Mouse (Mus musculus): Measurements from ENCODE around the gene Mapre1.
A peak's percentile ranks its signal among the peaks of the same experiment; 100 is the strongest.
"Not testable (repeated sequence)": the region's sequence is repeated elsewhere in the genome, so short reads cannot be mapped to it uniquely, and the experiment has no call there.

Mapre1 gene

GRCm38 (mm10) chr2:153740500-153741436, at the start of gene Mapre1:
Gene Mapre1, plus strand, starts transcription at chr2:153741274.
- peak; percentile 100 for DNase-seq (ENCODE audit: extremely low spot score, low spot score)

- DNase-seq (ENCODE audit: extremely low spot score, low spot score): not testable (repeated sequence)
Measured at GRCm38 (mm10) chr2:153693413-153693812, 47.7 kb upstream of the Mapre1 start.

DNA sequence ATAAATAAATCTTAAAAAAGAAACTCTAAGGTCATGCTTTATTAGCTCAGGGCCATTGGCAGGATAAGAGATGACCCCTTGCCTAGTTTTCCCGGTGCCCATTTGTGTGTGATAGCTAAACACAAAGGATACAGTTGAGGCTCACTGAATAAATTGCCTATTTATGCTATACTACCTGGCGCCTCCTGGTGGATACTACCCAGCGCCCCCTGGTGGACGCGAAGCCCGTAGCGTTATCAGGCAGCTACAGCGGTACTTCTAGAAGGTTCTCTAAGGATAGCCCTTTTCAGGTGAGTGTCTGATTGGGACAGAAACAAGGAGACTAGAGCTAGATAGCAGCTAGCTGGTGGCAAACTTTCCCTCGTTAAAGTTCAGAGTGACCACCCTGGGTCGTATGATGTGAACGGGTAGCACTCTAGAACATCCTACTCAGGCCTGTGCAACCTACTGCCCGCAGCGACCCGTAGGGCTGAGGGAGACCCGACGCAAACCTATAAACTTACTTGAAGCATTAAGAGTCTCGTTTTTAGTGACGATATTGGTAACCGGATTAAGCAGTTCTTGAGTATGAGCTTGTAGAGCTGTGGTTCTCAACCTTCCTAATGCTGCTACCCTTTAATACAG, 46.5 kb upstream of the Mapre1 start:
- DNase-seq (ENCODE audit: extremely low spot score, low spot score): peak; percentile 51

DNA sequence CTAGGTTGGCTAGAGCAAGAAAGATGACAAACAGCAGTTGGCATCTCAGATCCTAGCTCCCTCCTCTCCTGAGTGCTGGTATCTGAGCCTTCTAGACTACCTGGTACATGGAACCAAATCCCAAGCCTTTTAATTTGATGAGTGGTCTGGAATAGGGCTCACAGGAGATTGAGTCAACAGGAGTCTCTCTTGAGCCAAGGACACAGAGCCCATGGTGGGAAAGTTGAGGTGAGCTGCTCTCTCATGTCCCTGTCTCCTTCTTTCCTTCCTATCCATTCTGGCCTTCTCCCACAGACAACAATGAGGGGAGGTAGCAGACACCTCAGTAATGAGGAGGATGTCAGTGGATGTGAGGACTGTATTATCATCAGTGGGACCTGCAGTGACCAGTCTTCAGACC, 44.7 kb upstream of the Mapre1 start, which contains the start of gene Dnmt3c:
Gene Dnmt3c, plus strand, starts transcription at position 301 of the 400 bp plus-strand sequence.
- no peak for DNase-seq (ENCODE audit: extremely low spot score, low spot score)

DNA sequence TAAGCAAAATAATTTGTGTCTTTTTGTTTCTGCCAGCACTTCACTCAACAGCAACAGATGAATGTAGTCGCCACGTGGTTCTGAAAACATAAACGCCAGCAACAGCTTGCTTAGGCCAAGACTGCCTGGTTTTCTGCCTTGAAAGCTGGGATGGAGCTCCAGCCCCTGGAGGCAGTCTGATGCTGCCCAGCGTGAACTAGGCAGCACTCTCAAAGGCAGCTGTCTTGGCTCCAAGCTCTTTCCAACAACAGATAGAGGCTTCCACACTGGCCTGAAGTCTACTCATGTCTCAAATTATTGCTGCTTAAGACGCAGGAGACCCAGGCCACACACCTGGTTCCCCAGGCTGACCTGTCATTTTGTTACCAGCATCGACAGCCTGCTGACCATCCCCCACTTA, 37.7 kb upstream of the Mapre1 start:
- no peak for DNase-seq (ENCODE audit: extremely low spot score, low spot score)

DNA sequence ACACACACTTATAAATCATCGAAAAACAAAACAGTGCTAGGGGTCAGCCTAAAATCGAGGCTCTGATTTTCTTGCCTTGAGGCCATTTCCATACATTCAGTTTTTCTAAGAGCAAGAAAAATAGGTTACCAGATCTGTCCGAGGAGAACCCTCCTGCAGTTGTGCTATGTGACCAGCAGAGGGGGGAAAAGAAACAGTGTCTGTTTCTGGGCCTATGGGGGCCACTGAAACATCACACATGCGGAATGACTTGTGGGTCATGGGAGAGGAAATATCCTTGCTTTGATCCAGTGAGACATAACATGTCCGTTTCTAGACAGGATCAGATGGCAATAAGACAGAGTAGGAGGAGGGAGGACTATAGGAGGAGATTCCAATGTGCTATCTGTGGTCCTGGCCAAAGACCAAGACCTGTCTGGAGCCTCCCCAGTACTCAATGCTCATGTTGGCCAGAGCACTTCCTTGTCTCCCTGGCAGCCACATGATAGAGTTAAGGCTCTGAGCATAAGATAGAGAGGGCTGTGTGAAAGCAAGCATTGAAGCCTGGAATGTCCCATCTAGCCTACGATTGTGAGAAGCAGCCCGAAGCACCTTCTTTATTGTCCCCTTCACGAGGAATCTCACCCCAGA, 30.3 kb upstream of the Mapre1 start:
- peak; percentile 33 for DNase-seq (ENCODE audit: extremely low spot score, low spot score)

- DNase-seq (ENCODE audit: extremely low spot score, low spot score): no peak
Measured at GRCm38 (mm10) chr2:153712646-153713091, 28.4 kb upstream of the Mapre1 start.

DNA sequence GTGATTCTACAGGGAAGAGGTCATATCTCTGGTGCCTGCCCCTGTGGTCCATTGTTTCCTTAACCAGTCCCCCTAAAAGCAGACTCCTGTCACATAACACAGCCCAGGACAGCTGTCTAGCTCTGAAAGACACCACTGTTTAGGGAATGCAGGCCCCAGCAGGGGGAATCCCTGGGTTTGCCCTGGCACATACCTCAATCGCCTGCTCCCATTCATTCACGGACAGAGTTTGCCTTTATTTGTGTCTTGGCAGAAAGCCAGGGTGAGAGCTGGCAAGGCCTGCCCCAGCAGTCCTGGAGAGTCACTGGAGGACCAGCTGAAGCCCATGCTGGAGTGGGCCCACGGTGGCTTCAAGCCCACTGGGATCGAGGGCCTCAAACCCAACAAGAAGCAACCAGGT, 27.8 kb upstream of the Mapre1 start:
- DNase-seq (ENCODE audit: extremely low spot score, low spot score): no peak

DNA sequence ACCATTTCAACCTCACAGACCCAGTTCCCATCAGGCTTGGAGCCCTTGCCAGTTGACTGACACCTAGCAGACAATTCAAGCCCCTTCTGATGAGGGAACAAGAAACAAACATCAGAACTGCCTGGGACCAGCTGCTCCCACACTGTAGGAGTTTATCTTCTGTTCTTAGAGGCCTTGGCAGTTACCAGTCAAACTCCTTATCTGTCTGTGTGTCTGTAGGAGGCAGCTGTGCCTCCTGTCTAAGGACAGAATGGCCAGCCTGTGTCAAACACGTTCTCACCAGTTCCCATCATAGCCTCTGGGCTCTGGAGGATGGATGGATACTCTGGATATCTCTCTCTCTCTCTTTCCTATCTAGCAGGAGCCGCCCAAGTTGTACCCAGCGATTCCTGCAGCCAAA, 23.2 kb upstream of the Mapre1 start:
- DNase-seq (ENCODE audit: extremely low spot score, low spot score): not testable (repeated sequence)

GRCm38 (mm10) chr2:153723098-153723497, 18.0 kb upstream of the Mapre1 start:
- no peak for DNase-seq (ENCODE audit: extremely low spot score, low spot score)

DNA sequence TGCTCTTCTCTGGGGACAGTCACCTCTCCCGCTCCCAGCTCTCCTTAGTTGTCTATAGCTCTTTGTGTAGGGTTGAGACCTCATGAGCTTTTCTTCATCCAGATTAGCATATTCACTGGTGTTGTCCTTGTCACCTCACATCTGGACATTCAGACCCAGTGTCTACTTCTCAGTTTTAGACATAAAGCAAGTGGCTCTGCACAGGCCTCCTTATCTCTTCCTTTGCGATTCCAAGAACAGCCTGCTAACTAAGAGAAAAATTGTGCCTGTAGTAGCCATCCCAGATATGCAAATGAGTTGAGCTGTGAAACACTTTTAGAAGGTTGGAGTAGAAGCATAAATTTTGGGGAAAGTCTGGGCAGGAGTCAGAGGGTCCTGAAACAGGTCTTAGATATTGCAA, 16.6 kb upstream of the Mapre1 start:
- no peak for DNase-seq (ENCODE audit: extremely low spot score, low spot score)

DNA sequence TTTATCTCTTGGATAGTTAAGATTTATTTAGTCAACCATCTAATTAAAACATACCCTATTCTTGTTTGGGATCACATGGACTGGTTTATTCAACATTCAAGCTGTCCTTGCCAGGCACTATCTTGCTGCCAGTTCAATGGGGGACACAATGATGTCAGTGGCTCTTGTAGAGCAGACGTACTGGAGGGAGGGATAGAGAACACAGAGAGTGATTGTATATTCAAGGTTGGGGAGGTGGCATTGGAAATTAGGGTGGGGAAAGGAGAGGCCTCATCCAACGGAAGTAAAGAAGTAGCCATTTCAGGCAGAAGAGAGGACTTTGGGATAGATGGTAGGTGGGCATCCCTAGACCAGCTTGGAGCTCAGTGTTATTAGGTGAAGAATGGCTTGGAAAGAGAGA, 16.2 kb upstream of the Mapre1 start:
- no peak for DNase-seq (ENCODE audit: extremely low spot score, low spot score)

DNA sequence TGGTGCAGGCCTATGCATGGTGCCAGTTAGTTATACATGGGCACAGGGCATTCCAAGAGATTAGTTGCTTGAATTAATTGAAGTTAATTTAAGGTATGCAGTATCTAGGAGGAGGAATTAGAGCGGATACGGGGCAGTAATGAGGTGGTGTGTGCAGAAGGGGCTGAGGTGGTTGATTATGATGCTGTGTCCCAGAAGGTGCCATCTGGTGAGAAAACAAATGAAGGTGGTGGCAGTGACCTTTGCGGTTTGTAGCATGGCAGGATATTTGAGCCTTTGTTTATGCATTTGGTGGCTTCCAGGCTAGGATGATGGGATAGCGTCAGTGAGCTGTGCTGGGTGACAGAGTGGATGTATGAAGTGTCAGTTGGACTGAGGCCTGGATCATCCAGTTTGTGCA, 15.8 kb upstream of the Mapre1 start:
- no peak for DNase-seq (ENCODE audit: extremely low spot score, low spot score)

- DNase-seq (ENCODE audit: extremely low spot score, low spot score): no peak
Measured at GRCm38 (mm10) chr2:153734033-153734432, 7.0 kb upstream of the Mapre1 start.

- DNase-seq (ENCODE audit: extremely low spot score, low spot score): no peak
Measured at GRCm38 (mm10) chr2:153741437-153742065, 477 bp downstream of the Mapre1 start.

- no peak for DNase-seq (ENCODE audit: extremely low spot score, low spot score)
Measured at GRCm38 (mm10) chr2:153747994-153748393, 6.9 kb downstream of the Mapre1 start.

GRCm38 (mm10) chr2:153750363-153750762, 9.3 kb downstream of the Mapre1 start:
- DNase-seq (ENCODE audit: extremely low spot score, low spot score): no peak

DNA sequence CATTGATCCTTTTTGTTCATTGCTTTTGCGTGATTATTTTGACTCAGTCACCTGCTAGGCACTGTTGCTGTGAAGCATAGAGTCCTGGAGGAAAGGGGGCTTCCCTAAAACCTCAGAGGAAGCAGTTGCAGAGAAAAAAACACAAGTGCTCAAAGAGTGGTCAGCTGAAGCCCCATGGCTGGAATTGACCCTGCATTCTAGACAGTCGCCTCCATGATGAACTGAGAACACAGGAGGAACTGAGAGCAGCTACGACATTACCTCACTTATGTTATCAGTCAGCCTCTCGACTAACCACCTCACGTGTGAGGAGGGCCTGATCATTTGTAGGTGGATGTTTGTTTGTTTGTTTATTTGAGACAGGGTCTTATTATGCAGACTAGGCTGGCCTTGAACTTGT, 21.0 kb downstream of the Mapre1 start:
- no peak for DNase-seq (ENCODE audit: extremely low spot score, low spot score)

DNA sequence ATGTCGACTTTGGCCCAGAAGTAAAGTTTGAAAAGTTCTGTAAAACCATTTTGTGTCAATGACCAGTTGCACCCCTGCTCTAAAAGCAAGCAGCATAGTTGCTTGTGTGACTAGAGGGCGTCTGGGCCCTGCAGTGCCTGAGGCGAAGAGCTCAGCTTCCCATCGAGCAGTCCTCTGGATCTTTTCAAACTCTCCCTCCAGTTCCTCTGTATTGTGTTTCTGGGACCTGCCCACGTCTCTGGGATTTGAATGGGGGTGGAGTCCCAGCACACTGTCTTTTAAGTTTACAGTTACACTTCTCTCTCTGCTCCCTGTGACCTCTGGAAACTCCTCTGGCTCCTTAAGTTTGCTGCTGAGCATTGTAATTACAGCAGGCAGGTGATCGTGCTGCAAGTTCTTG, 26.4 kb downstream of the Mapre1 start:
- no peak for DNase-seq (ENCODE audit: extremely low spot score, low spot score)

DNA sequence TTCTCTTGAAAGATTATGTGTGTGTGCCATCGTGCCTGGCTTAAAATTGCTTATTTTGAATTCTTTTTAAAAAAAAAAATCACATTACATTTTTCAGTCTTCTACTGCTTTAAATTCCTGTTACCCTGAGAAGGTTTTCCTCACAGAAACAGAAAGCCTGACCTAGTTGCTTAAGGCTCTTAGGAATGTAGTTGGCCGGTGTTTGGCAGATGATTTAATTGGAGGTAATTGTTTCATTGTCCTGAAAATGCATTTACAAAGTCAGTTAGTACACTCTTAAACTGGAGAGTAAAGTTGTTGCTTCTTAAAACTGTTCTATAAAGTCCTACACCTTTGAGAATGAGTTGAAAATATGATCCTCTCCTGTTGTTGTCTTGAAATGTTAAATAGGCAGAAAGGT, 27.8 kb downstream of the Mapre1 start:
- no peak for DNase-seq (ENCODE audit: extremely low spot score, low spot score)

DNA sequence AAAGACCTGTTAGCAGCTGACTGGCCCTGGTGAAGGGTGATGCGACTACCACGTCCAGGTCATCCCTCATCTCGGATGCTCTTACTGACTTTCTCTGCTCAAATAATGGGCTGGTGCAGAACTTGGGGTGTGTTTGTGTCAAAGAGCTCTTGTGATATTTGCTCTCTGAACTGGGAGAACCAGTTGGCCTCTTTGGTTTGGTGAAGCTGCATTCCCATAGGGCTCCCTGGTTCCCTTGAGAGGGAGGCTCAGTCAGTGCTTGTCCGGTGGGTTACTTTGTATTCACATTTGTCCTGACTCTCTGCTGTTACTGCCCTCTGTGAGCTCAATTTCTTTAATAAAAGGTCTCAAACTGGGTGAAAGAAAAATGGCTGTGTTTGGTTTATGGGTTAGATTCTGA, 31.9 kb downstream of the Mapre1 start:
- no peak for DNase-seq (ENCODE audit: extremely low spot score, low spot score)

GRCm38 (mm10) chr2:153775472-153775871, 34.4 kb downstream of the Mapre1 start:
- DNase-seq (ENCODE audit: extremely low spot score, low spot score): no peak
